Mouse (Mus musculus) bone marrow macrophage, adult 2 months (primary cell): ENCODE measurements around the gene Acvrl1.

Experiments
- CTCF ChIP-seq: IDR thresholded peaks from 2 replicates; pipeline ENCODE4 v1.5.1; 2012; ENCODE audit warnings: low read depth, mild to moderate bottlenecking, low read length, moderate library complexity
- POLR2A ChIP-seq: IDR thresholded peaks from 2 replicates; pipeline ENCODE4 v1.6.1; 2012; ENCODE audit warnings: mild to moderate bottlenecking, low read depth, low read length, borderline replicate concordance

- no peak for TF ChIP-seq POLR2A
- no peak for TF ChIP-seq CTCF
Measured at GRCm38 (mm10) chr15:101144779-101145178, 16.5 kb downstream of the Acvrl1 start.
